Mouse (Mus musculus): ENCODE results near the gene Iqcn. TPM values are rescaled to one million over a fixed set of nuclear protein-coding genes. Genes with fewer than 3 reads are reported as not detected.

The Iqcn gene
- polyA plus RNA-seq, 1 experiment from 2014 or later: 0.04 TPM

DNA sequence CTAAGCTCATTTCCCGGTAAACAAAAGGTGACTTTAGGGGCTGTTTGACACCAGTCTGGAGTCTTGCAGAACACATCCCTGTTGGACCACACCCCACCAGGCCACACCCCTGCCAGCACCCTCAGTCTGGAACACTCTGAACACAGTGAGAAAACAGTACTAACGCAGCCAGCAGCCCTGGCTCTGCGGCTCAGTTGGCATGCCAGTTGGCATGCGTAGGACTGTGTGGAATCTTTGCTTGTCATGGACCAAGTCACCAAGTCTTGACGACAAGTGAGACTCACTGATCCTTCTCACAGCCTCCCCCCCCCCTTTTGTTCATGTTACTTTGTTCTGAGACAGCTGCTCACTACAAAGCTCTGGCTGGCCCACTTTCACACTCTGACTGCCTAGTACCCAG is 36.2 kb upstream of the Iqcn start:
- ATAC-seq (ENCODE audit: insufficient number of reproducible peaks, low FRiP score, low TSS enrichment, low read depth): no peak
- peak overlapping the region; percentile 22; the same call in 1 of the 2 replicates for H3K27ac ChIP-seq
- WGBS: 67% methylated on average over 5 of the region's 5 CpGs
- H3K4me1 ChIP-seq: no peaks in the 10 kb centered on the region
- no peaks in the 10 kb centered on the region for H3K9me3 ChIP-seq
- H3K27me3 ChIP-seq: no peaks in the 10 kb centered on the region
- H3K9ac ChIP-seq: no peak overlapping the region
- H3K36me3 ChIP-seq: no peaks in the 10 kb centered on the region
- H3K4me3 ChIP-seq: no peak overlapping the region
- no peak overlapping the region for H3K4me2 ChIP-seq

DNA sequence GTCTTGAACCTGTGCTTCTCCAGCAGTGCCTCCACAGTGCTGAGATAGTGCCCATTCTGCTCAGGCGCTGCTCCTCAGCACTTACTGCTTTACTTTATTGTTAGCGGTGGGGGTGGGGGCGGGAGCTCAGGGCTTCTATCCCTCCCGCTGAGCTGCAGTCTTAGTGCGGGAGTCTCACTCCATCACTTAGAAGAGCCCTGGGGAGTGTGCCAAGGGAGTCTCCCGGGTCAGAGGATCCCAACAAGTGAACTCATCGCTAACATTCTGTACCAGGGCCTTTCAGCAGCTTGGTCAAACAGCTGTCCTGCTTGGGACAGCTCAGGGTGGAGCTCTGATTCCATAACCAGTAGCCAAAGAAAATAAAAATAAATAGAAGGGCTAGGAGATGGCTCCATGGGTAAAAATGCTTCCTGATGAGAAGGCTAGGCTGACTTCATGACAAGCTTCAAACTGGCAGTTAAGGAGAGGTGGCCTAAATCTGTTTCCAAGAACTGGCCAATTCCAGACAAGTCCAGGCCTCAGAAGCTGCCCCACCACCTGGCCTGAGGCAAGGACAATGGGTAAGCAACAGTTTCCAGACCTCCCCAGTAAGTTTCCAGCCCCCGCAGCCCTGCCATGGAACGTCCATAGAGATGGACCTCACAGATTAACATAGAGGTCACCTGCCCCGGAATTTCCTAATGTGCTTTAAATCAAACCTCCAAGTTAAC is 31.5 kb upstream of the Iqcn start:
- Histone ChIP-seq H3K9me3 (no peaks in the 10 kb centered on the region), H3K9ac (no peak overlapping the region), H3K36me3 (0 out of 2 replicates have a peak, but pooled peaks cover 5% of the 10 kb centered on the region), H3K4me1 (peaks cover 18% of the 10 kb centered on the region), H3K4me3 (no peak overlapping the region), H3K27ac (no peak overlapping the region), H3K4me2 (no peak overlapping the region), H3K27me3 (no peaks in the 10 kb centered on the region)
- no peak for ATAC-seq (ENCODE audit: insufficient number of reproducible peaks, low FRiP score, low TSS enrichment, low read depth)
- 72% methylated on average over 10 of the region's 10 CpGs for WGBS

DNA sequence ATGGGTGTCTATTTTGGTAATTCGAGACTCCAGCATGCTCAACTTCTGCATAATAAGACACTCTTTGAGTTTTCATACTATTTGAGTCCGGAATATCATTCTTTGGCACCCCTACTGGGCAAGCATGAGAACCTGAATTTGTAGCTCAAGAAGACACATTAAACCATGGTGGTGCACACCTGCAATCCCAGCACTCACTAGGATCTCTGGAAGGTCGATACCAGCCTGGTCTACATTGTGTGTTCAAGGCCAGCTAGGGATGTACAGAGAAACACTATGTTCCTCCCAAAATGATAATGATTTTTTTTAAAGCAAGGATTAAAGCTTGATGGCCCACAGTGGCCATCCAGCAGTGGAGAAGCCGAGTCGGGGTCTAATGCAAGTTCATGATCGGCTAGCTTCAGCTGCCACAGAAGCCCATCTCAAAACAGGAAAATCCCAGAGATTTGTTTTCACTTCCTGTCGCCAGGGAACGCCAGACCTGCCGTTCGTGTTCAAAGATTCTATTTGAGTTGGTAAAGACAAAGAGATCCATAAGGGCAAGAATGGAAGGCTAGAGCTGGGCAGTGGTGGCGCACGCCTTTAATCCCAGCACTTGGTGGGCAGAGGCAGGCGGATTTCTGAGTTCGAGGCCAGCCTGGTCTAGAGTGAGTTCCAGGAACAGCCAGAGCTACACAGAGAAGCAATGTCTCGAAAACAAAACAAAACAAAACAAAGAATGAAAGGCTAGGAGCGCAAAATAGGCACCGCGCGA is 30.8 kb upstream of the Iqcn start:
- H3K9ac ChIP-seq: peak overlapping the region; percentile 35; the same call in 1 of the 2 replicates
- peak overlapping the region; percentile 81 for H3K27ac ChIP-seq
- H3K4me1 ChIP-seq: peaks cover 18% of the 10 kb centered on the region
- H3K4me2 ChIP-seq: peak overlapping the region; percentile 46
- no peaks in the 10 kb centered on the region for H3K9me3 ChIP-seq
- peak overlapping the region; percentile 69 for H3K4me3 ChIP-seq
- H3K36me3 ChIP-seq: 0 out of 2 replicates have a peak, but pooled peaks cover 8% of the 10 kb centered on the region
- H3K27me3 ChIP-seq: no peaks in the 10 kb centered on the region
- ATAC-seq (ENCODE audit: insufficient number of reproducible peaks, low FRiP score, low TSS enrichment, low read depth): no peak
- 38% methylated on average over 19 of the region's 19 CpGs for WGBS

DNA sequence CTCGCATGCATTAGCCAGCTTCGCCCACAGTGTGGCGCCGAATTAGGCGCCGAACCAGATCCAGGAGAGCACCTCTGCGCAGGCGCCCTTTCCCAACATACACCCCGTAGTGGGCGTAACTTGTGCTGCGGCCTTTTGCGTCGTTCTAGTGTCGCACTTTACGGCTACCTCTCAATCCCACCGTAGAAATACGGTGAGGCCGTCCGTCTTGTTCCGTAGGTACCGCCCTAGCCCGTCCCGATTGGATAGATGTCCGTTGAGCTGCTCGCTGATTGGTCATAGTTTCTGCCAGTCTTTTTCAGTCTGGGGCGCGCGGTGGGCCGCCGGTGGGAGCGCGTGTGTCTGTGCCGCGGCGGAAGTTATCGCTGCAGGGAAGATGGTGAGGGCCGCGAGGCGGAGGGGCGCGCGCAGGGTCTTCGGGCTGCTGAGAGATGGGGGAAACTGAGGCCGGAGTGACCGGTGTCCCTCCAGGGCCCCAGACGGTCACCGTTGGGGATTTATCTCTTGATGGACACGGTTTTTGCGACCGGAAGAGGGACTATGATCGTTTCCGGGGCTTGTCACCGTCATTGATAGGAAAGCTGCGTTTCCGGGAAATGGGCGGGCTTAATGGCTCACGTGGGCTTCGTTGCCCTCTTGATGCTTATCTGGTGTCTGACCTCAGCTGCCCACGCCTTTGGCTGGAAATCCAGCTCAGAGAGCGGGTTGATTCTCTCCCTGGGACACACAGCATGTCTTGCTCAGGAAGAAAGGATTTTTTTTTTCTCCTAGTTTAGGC is 30.0 kb upstream of the Iqcn start, which contains the start of gene Lsm4:
Gene Lsm4 (plus strand): TSS at position 170 of the 778 bp plus-strand sequence.
- Histone ChIP-seq H3K9me3 (no peaks in the 10 kb centered on the region), H3K4me1 (peaks cover 18% of the 10 kb centered on the region), H3K27me3 (no peaks in the 10 kb centered on the region), H3K4me2 (peak within 1 kb of the TSS; percentile 61), H3K4me3 (peak within 1 kb of the TSS; percentile 69), H3K9ac (peak within 1 kb of the TSS; percentile 50), H3K27ac (peak within 1 kb of the TSS; percentile 97), H3K36me3 (peaks cover 15% of the 10 kb centered on the region)
- ATAC-seq (ENCODE audit: insufficient number of reproducible peaks, low FRiP score, low TSS enrichment, low read depth): peak; percentile 97
- under 1% methylated on average over 60 of the region's 60 CpGs for WGBS

GRCm38 (mm10) chr8:70674109-70674508 is 29.1 kb upstream of the Iqcn start:
- no peaks in the 10 kb centered on the region for H3K9me3 ChIP-seq
- H3K27me3 ChIP-seq: no peaks in the 10 kb centered on the region
- H3K4me2 ChIP-seq: peak overlapping the region; percentile 61
- H3K9ac ChIP-seq: peak overlapping the region; percentile 50
- peak overlapping the region; percentile 97 for H3K27ac ChIP-seq
- no peak for ATAC-seq (ENCODE audit: insufficient number of reproducible peaks, low FRiP score, low TSS enrichment, low read depth)
- H3K4me3 ChIP-seq: peak overlapping the region; percentile 69
- peaks cover 24% of the 10 kb centered on the region for H3K36me3 ChIP-seq
- 90% methylated on average over 3 of the region's 3 CpGs for WGBS
- peaks cover 18% of the 10 kb centered on the region for H3K4me1 ChIP-seq

- peak overlapping the region; percentile 17; the same call in 1 of the 2 replicates for H3K9ac ChIP-seq
- no peak overlapping the region for H3K4me2 ChIP-seq
- peaks cover 18% of the 10 kb centered on the region for H3K4me1 ChIP-seq
- no peak for ATAC-seq (ENCODE audit: insufficient number of reproducible peaks, low FRiP score, low TSS enrichment, low read depth)
- WGBS: 73% methylated on average over 4 of the region's 4 CpGs
- no peak overlapping the region; the same call in none of the 2 replicates for H3K27ac ChIP-seq
- H3K9me3 ChIP-seq: no peaks in the 10 kb centered on the region
- no peak overlapping the region; the same call in 1 of the 2 replicates for H3K4me3 ChIP-seq
- H3K27me3 ChIP-seq: no peaks in the 10 kb centered on the region
- H3K36me3 ChIP-seq: peaks cover 30% of the 10 kb centered on the region
Observed at GRCm38 (mm10) chr8:70674716-70675115, 28.5 kb upstream of the Iqcn start.

GRCm38 (mm10) chr8:70675336-70675735 is 27.9 kb upstream of the Iqcn start:
- H3K4me1 ChIP-seq: peaks cover 18% of the 10 kb centered on the region
- no peak overlapping the region for H3K9ac ChIP-seq
- no peak overlapping the region for H3K27ac ChIP-seq
- H3K9me3 ChIP-seq: no peaks in the 10 kb centered on the region
- H3K4me2 ChIP-seq: no peak overlapping the region
- 75% methylated on average over 1 of the region's 1 CpGs for WGBS
- peaks cover 36% of the 10 kb centered on the region for H3K36me3 ChIP-seq
- no peak overlapping the region for H3K4me3 ChIP-seq
- no peaks in the 10 kb centered on the region for H3K27me3 ChIP-seq
- ATAC-seq (ENCODE audit: insufficient number of reproducible peaks, low FRiP score, low TSS enrichment, low read depth): no peak

- H3K9ac ChIP-seq: no peak overlapping the region
- no peak for ATAC-seq (ENCODE audit: insufficient number of reproducible peaks, low FRiP score, low TSS enrichment, low read depth)
- H3K4me2 ChIP-seq: no peak overlapping the region
- H3K4me3 ChIP-seq: no peak overlapping the region
- H3K27ac ChIP-seq: no peak overlapping the region
- H3K36me3 ChIP-seq: peaks cover 36% of the 10 kb centered on the region
- WGBS: 93% methylated on average over 15 of the region's 15 CpGs
- no peaks in the 10 kb centered on the region for H3K9me3 ChIP-seq
- no peaks in the 10 kb centered on the region for H3K27me3 ChIP-seq
- peaks cover 29% of the 10 kb centered on the region for H3K4me1 ChIP-seq
Observed at GRCm38 (mm10) chr8:70677451-70678080, 25.7 kb upstream of the Iqcn start.

GRCm38 (mm10) chr8:70678679-70679078 is 24.6 kb upstream of the Iqcn start:
- ATAC-seq (ENCODE audit: insufficient number of reproducible peaks, low FRiP score, low TSS enrichment, low read depth): no peak
- peaks cover 28% of the 10 kb centered on the region for H3K4me1 ChIP-seq
- no peak overlapping the region for H3K4me2 ChIP-seq
- no peak overlapping the region for H3K27ac ChIP-seq
- no peaks in the 10 kb centered on the region for H3K27me3 ChIP-seq
- H3K9ac ChIP-seq: no peak overlapping the region
- no peak overlapping the region for H3K4me3 ChIP-seq
- peaks cover 36% of the 10 kb centered on the region for H3K36me3 ChIP-seq
- no peaks in the 10 kb centered on the region for H3K9me3 ChIP-seq

DNA sequence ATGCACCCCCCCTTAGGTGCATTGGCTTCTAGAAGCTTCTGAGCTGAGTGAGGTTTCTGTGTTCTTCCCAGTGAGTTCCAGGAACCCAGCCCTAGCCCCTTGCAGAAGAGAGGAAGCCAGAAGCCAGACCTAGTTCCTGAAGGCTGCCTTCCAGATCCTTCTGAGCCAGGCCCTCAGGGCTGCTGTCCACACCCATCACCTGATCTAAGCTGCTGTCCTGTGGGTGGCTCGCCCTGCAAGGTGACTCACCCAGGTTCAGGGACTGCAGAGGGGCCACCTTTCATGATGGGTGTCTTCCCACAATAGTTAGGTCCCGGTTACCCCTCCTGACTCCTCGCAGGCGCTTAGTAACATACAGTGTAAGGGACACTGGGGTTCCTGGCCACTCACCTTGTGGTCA is 23.9 kb upstream of the Iqcn start:
- WGBS: 87% methylated on average over 4 of the region's 4 CpGs
- Histone ChIP-seq H3K27ac (no peak overlapping the region), H3K4me2 (no peak overlapping the region), H3K9ac (no peak overlapping the region), H3K36me3 (peaks cover 36% of the 10 kb centered on the region), H3K27me3 (no peaks in the 10 kb centered on the region), H3K9me3 (no peaks in the 10 kb centered on the region), H3K4me1 (peaks cover 21% of the 10 kb centered on the region), H3K4me3 (no peak overlapping the region)
- ATAC-seq (ENCODE audit: insufficient number of reproducible peaks, low FRiP score, low TSS enrichment, low read depth): no peak

DNA sequence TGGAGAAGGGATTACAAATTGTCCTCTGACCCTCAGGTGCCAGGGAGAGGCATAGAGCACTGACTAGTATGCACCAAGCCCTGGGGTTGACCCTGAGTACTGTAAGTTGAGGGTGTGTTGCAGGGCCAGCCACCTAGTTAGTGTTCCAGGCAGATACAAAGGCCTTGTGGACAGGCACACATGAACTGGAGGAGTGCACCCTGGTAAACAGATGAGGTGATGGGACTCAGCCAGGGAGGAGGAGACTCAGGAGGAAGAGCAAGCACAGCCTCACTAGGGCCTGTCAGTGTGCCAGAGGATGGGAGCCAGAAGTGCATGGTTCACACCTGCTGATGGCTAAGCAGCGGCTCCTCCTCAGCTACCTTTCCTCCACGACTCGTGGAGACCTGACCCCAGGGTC is 23.2 kb upstream of the Iqcn start:
- no peak for ATAC-seq (ENCODE audit: insufficient number of reproducible peaks, low FRiP score, low TSS enrichment, low read depth)
- peaks cover 36% of the 10 kb centered on the region for H3K36me3 ChIP-seq
- peaks cover 15% of the 10 kb centered on the region for H3K4me1 ChIP-seq
- no peaks in the 10 kb centered on the region for H3K27me3 ChIP-seq
- no peaks in the 10 kb centered on the region for H3K9me3 ChIP-seq
- H3K4me3 ChIP-seq: no peak overlapping the region
- no peak overlapping the region for H3K4me2 ChIP-seq
- no peak overlapping the region; the same call in 1 of the 2 replicates for H3K27ac ChIP-seq
- 77% methylated on average over 3 of the region's 3 CpGs for WGBS
- no peak overlapping the region for H3K9ac ChIP-seq

All from limb, embryonic 15.5 days (tissue).